Mouse (Mus musculus) embryonic facial prominence, embryonic 15.5 days (tissue): Measurements from ENCODE around the gene Usp27x. TPM values are rescaled to one million over a fixed set of nuclear protein-coding genes. Genes with fewer than 3 reads are reported as not detected.

ENCODE experiments used
- polyA plus RNA-seq: library from polyadenylated mRNA; unstranded; fragments of >200 nt; fragmentation: Nextera tagmentation; extraction: Ambion mirVana; gene quantifications from 2 replicates; pipeline ENCODE4 v1.2.1, GENCODE M21; 2015

Usp27x gene
- polyA plus RNA-seq, 1 experiment from 2014 or later, result 0.94 TPM

Other genes starting within 250 kb of the Usp27x start
- 15.6 and 17.9 TPM in 2 replicates for gene Clcn5, start 56.5 kb downstream of the Usp27x start, polyA plus RNA-seq
- gene Foxp3, start 197.8 kb upstream of the Usp27x start, polyA plus RNA-seq, result 0.11 TPM in 2 replicates
- 2.3 and 2.6 TPM in 2 replicates for gene Ppp1r3f, start 198.5 kb upstream of the Usp27x start, polyA plus RNA-seq
- gene Ccdc22, start 229.7 kb upstream of the Usp27x start, polyA plus RNA-seq, result 27.4 and 29.9 TPM in 2 replicates
- 0.03 and 0.11 TPM in 2 replicates for gene Cacna1f, start 231.3 kb upstream of the Usp27x start, polyA plus RNA-seq